In genomic region chr1:191855136-191855878, GRCm38 (mm10) we compare ENCODE assay signal across 7 mouse cellular contexts. TPM values are rescaled to one million over a fixed set of nuclear protein-coding genes. Genes with fewer than 3 reads are reported as not detected.
A peak's percentile ranks its signal among the peaks of the same experiment; 100 is the strongest.
DNase-seq lines count a peak whose midpoint lies in the region; ATAC-seq and TF ChIP-seq lines count a peak whose summit lies in the region.

No protein-coding gene starts in this region.

- no peak for TF ChIP-seq CTCF in left cerebral cortex, adult 2 months (IDR thresholded peaks at IDR 0.05)

- no peak overlapping the region for H3K4me3 ChIP-seq in left cerebral cortex, adult 2 months

- DNase-seq in left cerebral cortex, adult 2 months (ENCODE audit: extremely low spot score in 1 of 2, low spot score in 2 of 2), result peak; percentile 32 to 38
- no peak for DNase-seq in left cerebral cortex, postnatal 14 days (ENCODE audit: low spot score in 2 of 2)
- DNase-seq in adrenal gland, adult 2 months, result peak; percentile 90
- DNase-seq in spleen, postnatal 14 days (ENCODE audit: low spot score in 2 of 2), result peak; percentile 63
- DNase-seq in retina, postnatal 1 day, result no peak
- DNase-seq in cerebellum, adult 9-10 months, result no peak

- H3K27ac ChIP-seq in left cerebral cortex, adult 2 months, result no peak overlapping the region

- ATAC-seq in granulocyte monocyte progenitor cell, adult 5-6 weeks (replicated peaks; ENCODE audit: poor library complexity, severe bottlenecking), result peak; percentile 40; the same call in 1 of the 2 replicates

- intact Hi-C loops in left cerebral cortex, adult 2 months (cut with DNase I), result no loop called here
- intact Hi-C loops in left cerebral cortex, postnatal 14 days (cut with DNase I), result no loop called here

RNA-seq across cellular contexts. Expression of gene Nek2, which starts 34.1 kb away (rescaled TPM):
- 1 to 10 TPM; 1.2 to 1.3 TPM for total RNA-seq in left cerebral cortex, adult 2 months (2021)
- total RNA-seq in left cerebral cortex, postnatal 14 days (2021), result 1 to 10 TPM; 1.6 to 1.8 TPM
- 1 to 10 TPM; 1.7 to 2.2 TPM for total RNA-seq in adrenal gland, adult 2 months (2021)
- polyA plus RNA-seq in adrenal gland, adult 2 months (2012; rRNA removed), result 0.98 and 1.1 TPM in 2 replicates
- total RNA-seq in granulocyte monocyte progenitor cell, adult 5-6 weeks (2014; fragmentation: Nextera tagmentation), result 6.3 and 7.1 TPM in 2 replicates
- 28.8 and 42.1 TPM in 2 replicates for total RNA-seq in granulocyte monocyte progenitor cell, adult 5-6 weeks (2017)

RNA-seq across cellular contexts. Expression of gene Slc30a1, which starts 51.3 kb away (rescaled TPM):
- 10 to 100 TPM; 33.3 to 36.3 TPM for total RNA-seq in left cerebral cortex, adult 2 months (2021)
- total RNA-seq in left cerebral cortex, postnatal 14 days (2021), result 10 to 100 TPM; 33.4 to 36.2 TPM
- total RNA-seq in adrenal gland, adult 2 months (2021), result 10 to 100 TPM; 18.4 to 19.3 TPM
- polyA plus RNA-seq in adrenal gland, adult 2 months (2012; rRNA removed), result 16.7 and 17.6 TPM in 2 replicates
- total RNA-seq in granulocyte monocyte progenitor cell, adult 5-6 weeks (2014; fragmentation: Nextera tagmentation), result 4.5 and 4.6 TPM in 2 replicates
- total RNA-seq in granulocyte monocyte progenitor cell, adult 5-6 weeks (2017), result 4.7 and 8.7 TPM in 2 replicates

Comparison
In these comparisons a context has a peak if more than half of its experiments do, and no peak if none do; other contexts are left out.
1. DNase-seq: peak in left cerebral cortex, adult 2 months (2 of 2), adrenal gland, adult 2 months (single experiment) and spleen, postnatal 14 days (2 of 2); none in left cerebral cortex, postnatal 14 days (0 of 2), retina, postnatal 1 day (single experiment) and cerebellum, adult 9-10 months (single experiment).